Mouse (Mus musculus) gastrocnemius, postnatal 10 days (tissue): ENCODE measurements around the gene Rnf157. TPM values are rescaled to one million over a fixed set of nuclear protein-coding genes. Genes with fewer than 3 reads are reported as not detected.

Source experiments
- DNase-seq: peaks from one replicate; pipeline ENCODE4 v3.0.0; 2021; ENCODE audit warnings: mixed read lengths
- long read RNA-seq, 2 experiments: library from polyadenylated mRNA; stranded (forward); transcript quantifications; one replicate each; pipeline ENCODE4 v2.0.0; 2021
- total RNA-seq, 2 experiments: library from RNA; stranded (reverse); gene quantifications; 2 replicates each; pipeline ENCODE4 v1.2.3; 2021

The Rnf157 gene
- 10 to 100 TPM; 43.1 to 43.3 TPM for total RNA-seq
- long read RNA-seq, experiment 1, full-length matches to known transcripts = 37 of 80 reads
- long read RNA-seq, experiment 1, partial matches to known transcripts = 28 of 80 reads
- long read RNA-seq, experiment 1, other reads (novel, unspliced or antisense) = 15 of 80 reads
- long read RNA-seq, experiment 2, full-length matches to known transcripts = 40 of 81 reads
- long read RNA-seq, experiment 2, partial matches to known transcripts = 25 of 81 reads
- long read RNA-seq, experiment 2, other reads (novel, unspliced or antisense) = 16 of 81 reads

DNA sequence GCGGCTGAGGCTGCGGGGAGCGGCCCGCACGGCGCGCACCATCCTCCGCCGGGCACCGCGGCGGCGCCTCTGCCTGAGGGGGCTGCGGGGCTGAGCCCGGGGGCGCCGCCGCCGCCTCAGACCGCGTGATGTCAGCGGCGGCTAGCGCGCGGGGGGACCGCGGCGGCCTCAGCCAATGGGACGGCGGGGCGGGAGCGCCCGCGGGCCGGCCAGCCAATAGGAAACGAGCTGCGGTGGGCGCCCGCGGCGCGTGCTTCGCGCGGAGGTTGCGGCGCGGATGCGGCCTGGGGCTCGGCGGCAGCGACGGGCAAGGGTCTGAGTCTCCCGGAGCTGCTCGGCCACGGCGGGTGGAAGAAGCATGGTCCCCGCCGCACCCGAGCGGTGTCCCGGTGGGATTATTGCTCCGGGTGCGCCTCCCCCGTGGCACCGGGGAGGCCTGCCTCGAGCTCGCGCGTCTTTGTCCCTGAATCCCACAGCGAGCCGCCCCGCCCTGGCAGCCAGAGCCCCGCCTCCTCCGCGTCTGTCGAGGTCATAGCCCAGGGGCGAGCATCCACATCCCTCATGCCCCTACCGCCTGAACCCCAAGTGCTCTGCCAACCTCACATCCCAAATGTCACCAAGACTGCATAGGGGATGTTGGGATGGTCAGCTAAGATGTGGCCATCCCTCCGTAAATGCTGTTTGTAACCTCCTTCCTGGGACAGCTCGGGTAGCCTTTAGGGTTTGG, at the start of gene Rnf157:
Gene Rnf157 (minus strand): TSS at position 129 of the 727 bp plus-strand sequence.
- DNase-seq = peak; percentile 85

GRCm38 (mm10) chr11:116459786-116460185, 47.0 kb upstream of the Rnf157 start:
- no peak for DNase-seq

DNA sequence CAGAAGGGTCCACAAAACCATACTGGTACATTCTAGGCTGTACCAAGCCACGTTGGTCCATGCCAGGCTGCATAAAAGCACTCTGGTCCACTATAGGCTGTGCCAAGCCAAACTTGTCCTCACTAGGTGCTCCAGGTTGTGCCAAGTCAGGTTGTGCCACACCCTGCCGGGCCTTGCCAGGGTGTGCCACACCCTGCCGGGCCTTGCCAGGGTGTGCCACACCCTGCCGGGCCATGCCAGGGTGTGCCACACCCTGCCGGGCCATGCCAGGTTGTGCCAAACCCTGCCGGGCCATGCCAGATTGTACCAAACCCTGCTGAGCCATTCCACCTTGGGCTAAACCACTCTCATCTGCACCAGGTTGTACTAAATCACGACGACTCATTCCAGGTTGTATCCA, 43.4 kb upstream of the Rnf157 start:
- no peak for DNase-seq

GRCm38 (mm10) chr11:116453889-116454288, 41.1 kb upstream of the Rnf157 start:
- DNase-seq = no peak

- DNase-seq = no peak
Measured at GRCm38 (mm10) chr11:116449341-116449740, 36.5 kb upstream of the Rnf157 start.

DNA sequence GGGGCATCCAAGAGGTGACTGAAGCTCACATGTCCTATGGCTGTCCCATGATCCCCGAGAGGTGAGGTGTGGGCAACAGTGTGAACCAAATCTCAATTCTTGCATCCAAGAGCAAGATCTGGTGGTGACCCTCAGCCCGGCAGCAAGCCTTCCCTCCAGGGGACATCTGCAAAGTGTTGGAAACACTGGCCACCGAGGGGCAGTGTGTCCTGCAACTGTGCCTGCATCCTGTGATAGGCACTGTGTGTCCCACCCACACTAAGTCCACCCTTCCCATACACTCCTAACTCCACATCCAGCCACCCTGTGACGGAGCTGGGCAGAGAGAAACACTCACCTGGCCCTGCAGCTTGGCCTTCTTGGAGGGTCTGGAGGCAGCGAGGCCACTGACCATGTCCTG, 35.0 kb upstream of the Rnf157 start:
- no peak for DNase-seq

GRCm38 (mm10) chr11:116446308-116446887, 33.6 kb upstream of the Rnf157 start:
- no peak for DNase-seq

GRCm38 (mm10) chr11:116445596-116446307, 32.9 kb upstream of the Rnf157 start:
- peak; percentile 96 for DNase-seq

DNA sequence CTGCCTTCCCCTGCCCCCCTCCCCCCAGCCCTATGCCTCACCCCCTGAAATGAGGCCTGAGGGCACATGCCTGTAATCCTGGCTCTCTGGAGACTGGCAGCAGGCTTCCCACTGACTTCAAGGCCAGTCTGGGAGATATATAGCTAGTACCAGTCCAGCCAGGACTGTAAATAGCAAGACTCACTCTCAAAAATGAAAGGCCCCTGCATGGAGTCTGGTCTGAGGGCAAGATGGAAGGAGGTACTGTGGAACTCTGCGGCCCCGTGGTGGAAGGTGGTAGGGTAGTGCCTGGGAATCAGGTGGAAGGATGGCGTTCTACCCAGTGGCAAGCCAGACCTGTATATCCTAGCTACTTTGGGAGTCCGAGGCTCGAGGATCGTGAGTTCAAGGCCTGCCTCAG, 31.1 kb upstream of the Rnf157 start:
- DNase-seq = no peak

DNA sequence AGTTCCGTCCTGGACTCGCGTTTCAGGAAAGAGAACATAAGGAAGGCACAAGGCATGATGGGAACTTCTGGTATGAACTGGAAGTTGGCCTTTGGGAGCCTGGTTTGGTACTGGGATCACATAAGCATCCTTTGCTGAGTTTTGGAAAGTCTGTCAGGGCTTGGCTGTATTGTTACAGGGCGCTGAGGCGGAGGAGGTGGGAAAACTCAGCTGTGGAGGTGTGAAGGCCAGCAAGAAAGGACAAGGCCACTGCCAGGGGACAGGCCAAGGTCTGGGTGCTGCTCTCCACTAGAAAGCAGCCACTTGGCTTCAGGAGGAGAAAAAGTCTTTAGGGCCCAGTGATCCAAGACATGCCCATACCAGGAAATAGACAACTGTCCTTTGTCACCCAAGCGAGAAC, 30.5 kb upstream of the Rnf157 start:
- no peak for DNase-seq

DNA sequence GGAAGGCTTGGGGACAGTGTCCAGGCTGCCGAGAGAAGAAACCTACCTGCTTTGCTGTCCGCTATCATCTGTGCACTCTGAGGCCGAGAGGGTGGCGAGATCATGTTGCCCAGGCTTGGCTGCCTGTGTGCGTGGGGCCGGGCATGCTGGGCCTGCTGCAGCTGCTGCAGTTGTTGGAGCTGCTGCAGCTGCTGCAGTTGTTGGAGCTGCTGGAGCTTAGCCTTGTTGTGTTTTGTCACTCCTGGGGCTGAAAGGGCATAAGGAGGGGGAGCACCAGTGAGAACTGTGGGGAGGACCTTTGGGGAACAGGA, 30.0 kb upstream of the Rnf157 start:
- DNase-seq = no peak

- DNase-seq = no peak
Measured at GRCm38 (mm10) chr11:116442129-116442866, 29.5 kb upstream of the Rnf157 start.

DNA sequence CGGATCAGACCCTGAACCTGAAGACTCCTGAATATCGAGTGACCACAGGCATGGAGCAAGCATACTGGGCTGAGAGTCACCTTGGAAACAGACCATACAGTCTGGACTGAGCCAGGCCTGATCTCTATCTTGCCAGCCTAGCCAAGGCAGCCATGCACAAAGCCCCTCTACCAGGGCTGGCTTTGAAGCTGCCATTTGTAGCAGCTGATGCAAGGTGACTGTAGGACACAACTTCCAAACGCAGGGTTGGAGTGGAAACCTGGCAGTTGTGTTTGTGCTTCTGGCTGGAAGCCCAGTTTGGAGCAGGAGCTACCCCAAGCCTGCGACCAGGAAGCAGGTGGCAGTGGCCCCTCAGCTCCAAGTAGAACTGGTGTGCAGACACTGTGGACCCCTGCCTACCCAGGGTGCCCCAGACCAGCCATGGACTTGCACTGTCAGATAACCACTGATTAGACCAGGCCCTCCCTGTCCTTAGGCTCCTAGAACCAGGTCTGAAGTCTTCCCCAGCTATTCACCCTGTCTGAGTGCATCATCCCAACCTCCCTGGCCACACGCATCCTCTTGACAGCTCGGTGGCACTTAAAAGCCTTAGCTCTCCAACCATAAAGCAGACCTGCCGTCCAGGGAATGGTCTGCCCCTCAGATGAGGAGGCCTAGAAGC, 27.7 kb upstream of the Rnf157 start:
- peak; percentile 44 for DNase-seq

DNA sequence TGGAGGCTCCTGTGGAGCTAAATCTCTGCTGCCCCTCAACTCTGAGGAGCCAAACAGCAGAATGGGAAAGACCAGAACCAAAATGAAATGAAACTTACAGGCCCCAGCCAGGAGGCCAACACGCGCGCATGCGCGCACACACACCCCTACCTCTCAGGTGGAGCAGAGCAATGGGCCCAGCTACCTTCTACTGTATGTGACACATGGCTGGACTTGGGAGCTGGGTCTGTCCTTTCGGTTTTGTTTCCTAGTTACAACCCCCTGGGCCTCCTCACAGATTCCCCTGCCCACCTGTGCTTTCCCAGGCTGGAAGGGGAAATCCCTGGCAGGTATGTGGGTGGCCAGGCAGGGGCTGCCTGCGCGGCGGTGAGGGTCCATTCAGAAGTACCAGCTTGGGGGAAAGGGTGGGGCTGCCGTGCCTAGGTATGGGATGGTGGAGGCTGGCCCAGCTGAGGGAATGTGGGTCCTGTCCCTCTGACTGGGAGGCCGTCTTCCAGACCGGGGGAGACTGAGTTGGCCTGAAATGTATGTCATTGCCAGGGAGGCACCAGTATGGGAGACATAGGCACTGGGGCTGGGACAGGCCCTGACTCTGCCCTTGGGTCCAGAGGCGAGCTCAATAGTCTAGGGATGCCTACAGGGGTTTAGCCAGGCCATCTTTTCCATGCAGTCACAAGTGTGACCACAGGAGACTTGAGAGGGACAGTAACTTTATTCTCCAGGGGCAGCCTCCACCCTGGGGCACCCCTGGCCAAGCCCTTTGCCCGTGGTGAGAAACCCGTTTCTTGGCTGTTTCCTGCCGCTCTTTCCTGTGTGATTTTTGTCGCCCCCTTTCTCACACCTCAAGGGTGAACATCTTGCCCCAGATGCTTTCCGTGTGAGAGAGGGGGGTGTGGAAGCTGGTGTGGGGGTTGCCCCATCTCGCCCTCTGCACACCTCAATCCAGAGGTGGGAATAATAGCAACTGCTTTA, 26.7 kb upstream of the Rnf157 start:
- no peak for DNase-seq

- DNase-seq = peak; percentile 34
Measured at GRCm38 (mm10) chr11:116437541-116437940, 24.7 kb upstream of the Rnf157 start.

GRCm38 (mm10) chr11:116436725-116437331, 24.0 kb upstream of the Rnf157 start:
- DNase-seq = peak; percentile 43

GRCm38 (mm10) chr11:116435992-116436724, 23.3 kb upstream of the Rnf157 start:
- no peak for DNase-seq

DNA sequence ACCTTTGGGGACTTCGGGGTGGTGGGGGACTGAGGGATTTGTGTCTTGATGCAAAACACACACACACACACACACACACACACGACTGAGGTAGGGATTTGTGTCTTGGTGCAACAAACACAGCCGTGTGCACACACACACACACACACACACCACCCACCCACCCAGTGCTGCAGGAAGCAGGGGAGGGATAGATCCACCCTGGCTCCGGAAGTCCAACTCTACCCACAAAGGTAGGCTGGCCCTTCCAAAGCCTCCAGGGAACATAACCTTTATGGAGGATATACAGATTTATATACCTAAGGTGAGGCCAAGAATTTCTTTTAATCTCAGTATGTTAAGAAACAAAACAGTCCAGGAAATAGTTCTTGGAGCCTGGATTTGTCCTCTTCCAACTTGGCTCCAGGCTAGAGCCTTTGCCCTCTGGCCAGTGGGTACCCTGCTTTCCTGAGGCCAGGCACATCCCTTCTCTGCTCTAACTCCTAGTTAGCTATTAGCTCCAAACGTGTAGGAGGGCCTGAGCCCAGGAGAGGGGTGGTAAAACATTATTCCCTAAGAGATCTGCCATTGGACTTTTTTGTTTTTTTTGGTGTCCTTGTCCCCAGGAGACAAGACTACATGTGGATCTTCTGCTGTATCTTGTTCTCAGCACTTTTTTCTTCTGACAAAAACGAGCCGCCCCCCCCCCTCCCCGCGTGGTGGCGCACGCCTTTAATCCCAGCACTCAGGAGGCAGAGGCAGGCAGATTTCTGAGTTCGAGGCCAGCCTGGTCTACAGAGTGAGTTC, 22.3 kb upstream of the Rnf157 start:
- DNase-seq = no peak
